Mouse (Mus musculus): ENCODE data around the gene Apol9b. TPM values are rescaled to one million over a fixed set of nuclear protein-coding genes. Genes with fewer than 3 reads are reported as not detected.
A peak's percentile ranks its signal among the peaks of the same experiment; 100 is the strongest.

Gene Apol9b
- total RNA-seq, 2 experiments from 2014 or later = not detected

GRCm38 (mm10) chr15:77745081-77745480, 16.2 kb downstream of the Apol9b start:
- ATAC-seq (replicated peaks; ENCODE audit: poor library complexity) = no peak

GRCm38 (mm10) chr15:77746326-77746725, 17.5 kb downstream of the Apol9b start:
- ATAC-seq (replicated peaks; ENCODE audit: poor library complexity) = no peak

- ATAC-seq (replicated peaks; ENCODE audit: poor library complexity) = no peak
These were observed 19.6 kb downstream of the Apol9b start for GRCm38 (mm10) chr15:77748414-77748813.

- ATAC-seq (replicated peaks; ENCODE audit: poor library complexity) = no peak
These were observed 20.9 kb downstream of the Apol9b start for GRCm38 (mm10) chr15:77749717-77750116.

GRCm38 (mm10) chr15:77750461-77750860, 21.6 kb downstream of the Apol9b start:
- peak; percentile 77 for ATAC-seq (replicated peaks; ENCODE audit: poor library complexity)

GRCm38 (mm10) chr15:77752443-77752842, 23.6 kb downstream of the Apol9b start:
- ATAC-seq (replicated peaks; ENCODE audit: poor library complexity) = no peak

GRCm38 (mm10) chr15:77755132-77755531, 26.3 kb downstream of the Apol9b start:
- peak; percentile 33; the same call in 1 of the 2 replicates for ATAC-seq (replicated peaks; ENCODE audit: poor library complexity)

- no peak for ATAC-seq (replicated peaks; ENCODE audit: poor library complexity)
These were observed 27.2 kb downstream of the Apol9b start for GRCm38 (mm10) chr15:77756081-77756480.

- peak; percentile 95 for ATAC-seq (replicated peaks; ENCODE audit: poor library complexity)
These were observed 28.0 kb downstream of the Apol9b start, which contains the start of gene Apol8 for GRCm38 (mm10) chr15:77756848-77757247. Gene Apol8, minus strand, starts transcription at chr15:77757003.

GRCm38 (mm10) chr15:77757586-77758226, 28.9 kb downstream of the Apol9b start:
- ATAC-seq (replicated peaks; ENCODE audit: poor library complexity) = no peak

- ATAC-seq (replicated peaks; ENCODE audit: poor library complexity) = no peak
These were observed 31.2 kb downstream of the Apol9b start for GRCm38 (mm10) chr15:77760037-77760436.

- no peak for ATAC-seq (replicated peaks; ENCODE audit: poor library complexity)
These were observed 32.2 kb downstream of the Apol9b start for GRCm38 (mm10) chr15:77761083-77761482.

GRCm38 (mm10) chr15:77761561-77762380, 32.9 kb downstream of the Apol9b start:
- peak; percentile 96 for ATAC-seq (replicated peaks; ENCODE audit: poor library complexity)

- ATAC-seq (replicated peaks; ENCODE audit: poor library complexity) = no peak
These were observed 34.2 kb downstream of the Apol9b start for GRCm38 (mm10) chr15:77763050-77763449.

- no peak for ATAC-seq (replicated peaks; ENCODE audit: poor library complexity)
These were observed 34.9 kb downstream of the Apol9b start for GRCm38 (mm10) chr15:77763702-77764101.

GRCm38 (mm10) chr15:77764391-77765006, 35.7 kb downstream of the Apol9b start:
- ATAC-seq (replicated peaks; ENCODE audit: poor library complexity) = no peak

- no peak for ATAC-seq (replicated peaks; ENCODE audit: poor library complexity)
These were observed 36.8 kb downstream of the Apol9b start for GRCm38 (mm10) chr15:77765484-77766093.

GRCm38 (mm10) chr15:77766981-77767380, 38.1 kb downstream of the Apol9b start:
- ATAC-seq (replicated peaks; ENCODE audit: poor library complexity) = no peak

- ATAC-seq (replicated peaks; ENCODE audit: poor library complexity) = no peak
These were observed 41.5 kb downstream of the Apol9b start for GRCm38 (mm10) chr15:77770341-77770740.

- ATAC-seq (replicated peaks; ENCODE audit: poor library complexity) = no peak
These were observed 42.1 kb downstream of the Apol9b start for GRCm38 (mm10) chr15:77770942-77771341.
